Mouse (Mus musculus) ovary, postnatal 10 days (tissue): ENCODE results near the gene Ccdc71.
A peak's percentile ranks its signal among the peaks of the same experiment; 100 is the strongest.

ENCODE experiments used
- DNase-seq: peaks from one replicate; pipeline ENCODE4 v3.0.0; 2022; ENCODE audit warnings: low spot score

The Ccdc71 gene

GRCm38 (mm10) chr9:108489702-108490558 lies 29.6 kb downstream of the Ccdc71 start:
- DNase-seq: no peak

- peak; percentile 73 for DNase-seq
Observed at GRCm38 (mm10) chr9:108490559-108491285, 30.4 kb downstream of the Ccdc71 start, which contains the start of gene Usp19. Usp19 (plus strand) TSS chr9:108490602.

GRCm38 (mm10) chr9:108491286-108491580 lies 30.9 kb downstream of the Ccdc71 start:
- no peak for DNase-seq

GRCm38 (mm10) chr9:108492043-108492750 lies 31.9 kb downstream of the Ccdc71 start:
- no peak for DNase-seq

- no peak for DNase-seq
Observed at GRCm38 (mm10) chr9:108493246-108493645, 32.9 kb downstream of the Ccdc71 start.

GRCm38 (mm10) chr9:108494146-108494825 lies 34.0 kb downstream of the Ccdc71 start:
- DNase-seq: no peak

- DNase-seq: no peak
Observed at GRCm38 (mm10) chr9:108494905-108495304, 34.6 kb downstream of the Ccdc71 start.

GRCm38 (mm10) chr9:108499231-108499630 lies 38.9 kb downstream of the Ccdc71 start:
- DNase-seq: no peak

GRCm38 (mm10) chr9:108499943-108500342 lies 39.6 kb downstream of the Ccdc71 start:
- DNase-seq: no peak

GRCm38 (mm10) chr9:108506901-108507300 lies 46.6 kb downstream of the Ccdc71 start:
- DNase-seq: no peak

- peak; percentile 76 for DNase-seq
Observed at GRCm38 (mm10) chr9:108507619-108508434, 47.5 kb downstream of the Ccdc71 start, which contains the start of gene Qars. Qars (plus strand) TSS chr9:108507706.

GRCm38 (mm10) chr9:108508776-108509175 lies 48.4 kb downstream of the Ccdc71 start:
- DNase-seq: no peak
